Mouse (Mus musculus) stomach, postnatal 0 days (tissue): ENCODE data around the gene Rpn2.

ENCODE experiments used
- CTCF ChIP-seq: IDR thresholded peaks from 2 replicates; pipeline ENCODE4 v1.5.1; 2016; ENCODE audit warnings: antibody characterized with exemption, low read depth, mild to moderate bottlenecking, moderate library complexity
- EP300 ChIP-seq: optimal IDR thresholded peaks from 2 replicates; pipeline ENCODE3; 2016; ENCODE audit warnings: antibody characterized with exemption

DNA sequence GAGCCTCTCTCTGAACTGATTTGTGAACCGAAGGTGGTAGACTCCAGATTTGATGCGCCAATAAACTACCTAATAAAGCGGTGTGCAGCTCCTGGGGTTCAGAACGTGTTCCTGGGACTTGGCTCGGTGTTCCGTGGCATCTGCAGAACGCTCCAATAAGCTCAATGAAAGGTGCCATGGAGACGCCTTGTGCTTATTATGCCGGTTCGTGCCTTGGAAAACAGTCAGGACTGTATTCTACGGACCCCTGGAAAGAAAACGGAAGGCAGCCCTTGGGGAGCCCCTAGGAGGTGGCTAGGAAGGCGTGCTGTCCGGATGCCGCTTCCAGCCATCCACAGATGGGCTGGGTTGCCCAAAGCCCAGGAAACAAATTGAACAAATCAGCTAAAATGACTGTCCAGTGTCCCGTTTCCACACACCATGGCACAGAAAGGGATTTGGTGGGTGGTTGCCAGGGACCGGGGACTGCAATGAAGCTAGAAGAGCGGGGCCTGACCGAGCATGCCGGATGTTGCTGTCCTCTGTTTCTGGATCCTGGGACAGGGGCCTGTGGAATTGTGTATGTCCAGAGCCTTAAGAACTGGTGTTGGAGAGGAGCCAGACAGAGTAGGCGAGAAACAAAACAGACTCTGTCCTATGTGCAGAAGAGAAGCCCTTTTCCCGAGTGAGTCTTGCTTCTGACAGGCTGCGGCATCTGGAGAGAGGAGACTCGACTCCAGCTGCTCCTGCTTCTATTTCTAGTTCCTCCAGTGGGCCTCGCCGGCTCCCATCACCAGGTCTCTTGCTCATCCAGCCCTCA is 68.7 kb downstream of the Rpn2 start, which contains the start of gene Ghrh:
- TF ChIP-seq CTCF (no peak), EP300 (no peak)
